Mouse (Mus musculus) lung, postnatal 10 days (tissue): ENCODE measurements around the gene Rwdd3.

ENCODE experiments used
- DNase-seq: peaks from one replicate; pipeline ENCODE4 v3.0.0; 2021

The Rwdd3 gene

DNA sequence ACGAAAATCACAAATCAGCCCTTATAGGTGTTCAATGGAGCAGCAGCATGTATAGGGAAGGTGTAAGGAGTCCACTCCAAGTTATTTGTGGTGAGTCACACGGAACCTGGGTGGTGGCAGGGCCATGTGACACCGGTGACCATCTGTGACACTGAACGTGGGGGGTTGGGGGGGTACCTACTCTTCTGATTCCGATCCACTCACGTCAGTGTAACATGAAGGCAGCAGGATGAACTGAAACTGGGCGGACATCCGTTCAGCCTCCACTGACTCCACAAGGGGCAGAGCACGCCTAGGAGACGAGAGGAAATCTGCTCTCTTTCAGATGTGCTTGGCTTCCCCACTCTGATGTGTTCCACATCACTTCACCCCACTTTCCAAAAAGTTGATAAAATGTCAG is 11.9 kb downstream of the Rwdd3 start:
- no peak for DNase-seq

DNA sequence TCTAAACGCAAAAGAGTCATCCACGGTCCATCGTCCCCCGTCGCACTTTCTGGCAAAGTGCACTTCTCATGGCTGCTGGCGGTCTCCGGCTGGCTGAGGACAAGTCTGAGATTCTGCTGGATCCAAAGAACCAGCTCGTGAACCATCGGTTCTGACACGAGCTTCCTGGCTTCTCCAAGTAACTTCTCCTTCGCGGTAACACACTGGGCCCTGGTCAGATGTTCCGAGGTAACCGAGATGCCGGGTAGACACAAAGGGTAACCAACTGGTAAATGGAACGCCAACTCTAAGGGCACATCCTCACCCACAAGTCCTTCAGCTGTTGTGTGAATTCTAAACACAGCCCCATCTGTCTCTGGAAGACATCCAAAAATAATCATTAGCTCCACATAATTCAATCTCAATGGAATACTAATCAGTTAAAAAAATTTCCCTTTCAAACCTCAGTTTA is 12.6 kb downstream of the Rwdd3 start:
- DNase-seq = no peak

DNA sequence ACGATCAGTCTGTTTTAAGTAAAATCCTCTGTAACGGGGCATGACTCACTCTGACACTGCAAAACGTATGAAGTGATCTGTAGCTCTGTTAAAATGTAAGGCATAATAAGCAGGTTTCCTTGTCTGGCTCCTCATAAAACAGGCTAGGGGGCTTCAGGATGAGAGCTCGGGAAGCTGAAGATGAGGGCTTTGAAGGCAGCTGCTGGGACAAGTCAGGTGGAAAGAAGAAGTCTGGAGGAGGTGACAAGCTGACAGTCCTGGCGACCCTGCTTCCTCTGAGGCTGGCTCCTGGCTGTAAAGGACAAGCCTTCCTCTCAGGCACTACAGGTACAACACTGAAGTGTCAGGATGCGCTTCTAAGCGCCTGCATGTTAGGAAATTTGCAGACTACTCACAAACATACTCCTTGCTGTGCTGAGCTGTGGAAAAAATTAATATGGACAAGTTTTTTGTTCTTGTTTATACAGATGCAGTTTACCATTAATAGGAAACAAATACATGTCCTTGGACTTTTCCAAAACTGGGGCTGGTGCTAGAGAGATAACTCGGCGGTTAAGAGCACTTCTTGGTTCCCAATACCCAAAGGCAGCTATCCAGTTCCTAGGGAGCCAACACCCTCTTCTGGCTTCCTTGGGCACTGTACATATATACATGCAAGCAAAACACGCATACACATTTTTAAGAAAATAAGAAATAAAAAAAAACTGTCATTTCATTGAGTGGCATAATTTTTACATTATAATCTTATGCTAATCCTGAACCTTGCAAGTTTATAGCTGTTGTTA is 13.8 kb downstream of the Rwdd3 start:
- no peak for DNase-seq

DNA sequence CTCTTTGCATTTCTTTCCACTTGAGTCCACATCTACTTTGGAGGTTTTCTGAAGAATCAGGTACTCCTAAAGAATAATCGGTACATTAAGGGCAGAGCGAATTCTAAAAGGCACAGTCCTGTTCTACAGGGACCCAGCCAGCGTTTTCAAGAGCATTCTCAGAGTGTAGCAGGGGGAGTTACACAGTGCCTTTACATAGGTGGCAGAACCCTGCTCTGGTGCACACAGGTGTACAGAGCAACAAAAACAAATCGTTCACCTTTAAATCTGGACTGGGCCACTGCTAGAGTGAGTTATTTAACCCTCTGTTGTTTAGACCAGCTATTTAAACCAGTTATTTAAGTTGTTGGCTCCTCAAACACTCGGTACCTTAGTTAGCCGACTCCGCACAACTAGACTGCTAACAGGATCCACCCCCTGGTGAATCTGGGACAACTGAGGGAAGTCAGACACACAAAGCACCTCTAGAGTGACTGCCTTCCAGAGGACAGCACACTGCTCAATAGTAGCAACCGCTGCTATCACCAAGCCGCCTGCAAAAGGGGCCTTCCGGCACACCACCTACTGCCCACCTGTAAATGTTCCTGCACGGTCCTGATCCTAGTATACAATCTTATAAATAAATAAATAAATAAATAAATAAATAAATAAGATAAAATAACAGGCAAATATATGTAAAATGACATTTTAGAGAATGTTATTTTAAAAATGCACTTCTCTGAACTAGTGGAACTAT is 14.9 kb downstream of the Rwdd3 start:
- no peak for DNase-seq

DNA sequence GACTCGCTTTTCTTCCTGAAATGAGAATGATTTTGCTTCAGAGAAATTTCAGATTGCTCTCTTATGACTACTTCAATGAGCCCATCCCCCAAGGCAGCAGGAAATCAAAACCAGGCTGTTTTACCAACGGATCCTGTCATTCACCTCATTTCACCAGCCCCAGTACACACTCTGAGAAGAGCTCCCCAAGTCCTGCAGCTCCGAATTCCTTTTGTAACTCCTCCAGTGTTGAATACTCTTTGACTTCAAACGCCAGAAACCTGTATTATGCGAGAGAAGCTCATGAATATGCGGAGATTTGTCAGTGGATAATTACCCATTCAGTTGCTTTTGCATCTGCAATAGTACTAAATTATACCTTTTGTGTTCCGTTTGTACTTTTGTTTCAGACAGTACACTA is 15.5 kb downstream of the Rwdd3 start:
- DNase-seq = no peak

DNA sequence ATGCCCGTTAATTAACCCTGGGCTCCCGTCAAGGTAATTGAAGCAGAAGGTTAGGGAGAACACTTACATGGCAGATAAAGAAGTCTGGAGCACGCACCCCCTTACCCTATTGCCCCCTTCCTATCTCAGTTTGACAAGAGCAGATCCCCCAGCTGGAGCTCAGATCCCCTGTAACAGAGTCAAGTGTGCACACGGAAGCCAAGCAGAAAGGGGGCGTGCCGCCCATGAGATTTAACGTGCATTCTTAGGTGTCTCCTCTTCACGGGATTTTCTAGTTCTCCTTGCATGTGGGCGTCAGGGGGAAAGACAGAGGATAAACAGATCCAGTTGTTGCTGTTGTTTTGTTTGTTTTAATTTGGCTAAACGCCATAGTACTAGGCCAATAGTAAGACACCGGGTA is 37.6 kb downstream of the Rwdd3 start:
- no peak for DNase-seq

DNA sequence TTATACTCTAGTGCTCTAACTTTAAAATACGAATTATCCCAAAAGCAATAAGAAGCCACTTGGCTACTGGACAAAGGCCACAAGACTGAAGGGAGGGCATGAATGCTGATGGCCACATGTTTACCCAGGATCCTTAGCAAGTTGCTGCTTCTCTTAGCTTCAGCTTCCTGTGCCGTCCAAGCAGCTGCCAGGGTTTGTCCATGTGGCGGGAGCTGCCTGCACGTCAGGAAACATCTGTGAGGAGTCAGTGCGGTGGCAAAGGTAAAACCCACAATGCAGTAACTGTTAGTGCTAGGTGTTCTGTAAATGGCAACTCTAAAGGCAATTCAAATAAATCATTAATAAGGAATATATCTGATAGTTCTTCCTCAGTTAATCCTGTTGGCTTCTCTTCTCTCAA is 38.5 kb downstream of the Rwdd3 start:
- no peak for DNase-seq

DNA sequence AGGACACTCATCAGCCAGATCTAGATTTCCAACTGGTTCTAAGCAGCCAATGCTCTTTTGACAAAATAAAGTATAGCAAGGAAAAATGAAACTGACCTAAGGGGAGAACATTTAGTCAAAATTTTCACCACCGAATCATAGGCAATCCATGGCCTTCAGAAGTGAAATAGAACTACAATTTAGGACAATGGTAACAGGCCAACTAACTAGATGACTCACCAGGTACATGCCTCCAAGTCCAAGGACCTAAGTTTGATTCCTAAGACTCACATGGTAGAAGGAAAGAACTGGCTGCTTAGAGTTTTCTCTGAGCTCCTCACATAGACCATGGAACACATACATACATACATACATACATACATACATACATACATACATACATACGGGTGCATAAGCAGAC is 44.3 kb downstream of the Rwdd3 start:
- no peak for DNase-seq

DNA sequence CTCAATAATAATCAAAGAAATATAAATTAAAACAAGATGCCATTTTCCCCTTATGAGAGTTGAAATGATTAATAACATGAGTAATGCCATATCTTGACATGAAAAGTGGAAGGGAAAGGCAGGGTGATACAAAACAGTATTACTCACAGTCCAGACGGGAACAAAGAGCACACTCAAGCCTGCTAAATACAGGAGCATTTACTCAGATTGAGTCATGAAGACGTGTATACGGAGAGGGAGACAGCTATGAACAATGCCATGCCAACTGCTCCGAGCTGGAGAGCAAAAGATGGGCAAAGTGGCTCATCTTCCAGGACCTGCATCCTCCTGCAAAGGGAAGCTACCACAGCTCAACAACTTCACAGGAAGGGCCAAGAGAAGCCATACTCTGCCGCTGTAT is 45.0 kb downstream of the Rwdd3 start:
- no peak for DNase-seq

DNA sequence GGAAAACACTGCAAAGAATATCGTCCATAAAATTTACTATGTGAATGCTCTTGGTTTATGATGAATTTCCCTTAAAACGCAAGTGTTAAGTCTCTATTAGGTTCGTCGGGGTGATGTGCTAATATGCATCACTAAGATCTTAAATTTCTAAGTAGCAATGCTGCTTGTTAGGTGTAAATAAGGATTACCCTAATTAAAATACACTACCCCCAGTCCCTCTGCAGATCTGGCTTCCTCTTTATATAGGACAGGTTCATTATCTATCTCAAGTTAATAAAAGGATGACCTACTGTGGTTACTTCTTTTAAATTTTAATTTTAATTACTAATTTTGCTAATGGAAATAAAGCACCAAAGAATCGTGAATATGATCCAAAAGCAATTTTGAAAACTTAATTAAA is 50.4 kb downstream of the Rwdd3 start:
- no peak for DNase-seq

DNA sequence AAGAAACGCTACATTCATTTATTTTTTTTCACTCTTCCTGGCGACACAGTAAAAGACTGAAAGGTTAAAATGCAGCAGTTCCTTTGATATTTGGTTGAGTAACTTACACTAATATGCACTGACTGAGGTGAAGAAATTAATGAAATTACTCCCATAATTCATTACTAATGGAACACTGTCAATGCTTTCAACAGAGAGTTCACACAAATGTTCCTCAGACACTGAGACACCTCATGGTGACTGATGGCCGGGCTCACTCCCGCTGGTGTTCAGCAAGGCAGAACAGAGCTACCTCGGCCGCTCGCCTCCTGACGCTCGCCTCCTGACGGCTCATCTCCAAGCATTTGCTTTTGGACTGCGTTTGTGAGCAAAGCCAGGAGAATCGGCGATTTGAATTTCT is 54.9 kb downstream of the Rwdd3 start:
- DNase-seq = no peak

DNA sequence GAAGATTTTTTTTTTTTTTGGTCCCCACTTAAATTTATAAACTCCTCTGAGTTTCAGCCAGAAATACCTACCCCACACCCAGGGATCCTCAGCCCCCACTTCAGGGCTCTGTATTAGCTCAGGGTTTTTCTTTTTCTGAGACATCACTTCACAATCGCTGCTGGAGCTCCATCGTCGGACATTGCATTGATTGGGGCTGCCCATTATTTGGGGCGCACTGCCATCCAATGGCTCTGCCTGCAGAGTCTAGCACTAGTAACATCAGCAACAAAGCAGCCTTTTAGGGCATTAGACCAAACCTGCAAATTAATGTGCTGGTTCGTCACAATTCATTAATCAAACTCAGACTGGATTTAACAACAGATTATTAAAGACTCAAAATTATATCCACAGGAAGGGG is 55.4 kb downstream of the Rwdd3 start:
- DNase-seq = no peak

DNA sequence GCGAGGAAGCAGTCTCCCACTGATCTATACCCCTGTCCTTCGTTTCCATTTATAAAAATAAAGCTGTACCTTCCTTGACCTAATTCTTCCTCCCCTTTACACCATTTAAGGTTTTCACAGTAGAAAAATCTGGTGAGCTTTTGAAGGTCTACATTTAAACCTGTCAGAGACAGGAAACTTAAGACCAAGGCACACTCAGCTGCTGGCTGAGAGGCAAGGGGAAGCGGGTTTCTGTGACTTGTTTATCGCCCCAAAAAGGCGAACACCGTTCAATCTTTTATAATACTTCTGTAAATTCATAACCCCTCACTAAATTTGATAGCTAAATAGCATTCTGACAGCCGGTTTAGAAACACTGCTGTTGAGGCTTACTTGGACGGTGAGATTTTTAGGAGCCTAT is 60.4 kb downstream of the Rwdd3 start:
- no peak for DNase-seq

DNA sequence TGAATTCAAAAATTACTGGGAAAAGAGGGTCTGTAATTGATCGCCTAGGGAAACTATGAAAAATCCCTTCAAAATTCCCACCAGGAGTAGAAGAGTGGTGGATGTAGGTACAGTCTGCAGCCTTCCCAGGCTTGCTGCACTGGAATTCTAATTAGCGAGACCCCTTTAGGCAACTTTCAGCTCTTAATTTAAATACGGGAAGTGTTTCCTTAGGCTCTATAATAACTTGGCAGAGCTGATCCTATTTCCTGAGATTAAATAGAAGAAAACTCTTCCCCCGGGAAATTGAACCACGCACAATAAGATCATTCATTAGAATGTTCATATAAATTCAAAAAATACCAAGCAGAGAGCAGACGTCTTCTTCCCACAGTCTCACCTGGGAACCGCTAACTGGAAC is 61.1 kb downstream of the Rwdd3 start:
- no peak for DNase-seq

DNA sequence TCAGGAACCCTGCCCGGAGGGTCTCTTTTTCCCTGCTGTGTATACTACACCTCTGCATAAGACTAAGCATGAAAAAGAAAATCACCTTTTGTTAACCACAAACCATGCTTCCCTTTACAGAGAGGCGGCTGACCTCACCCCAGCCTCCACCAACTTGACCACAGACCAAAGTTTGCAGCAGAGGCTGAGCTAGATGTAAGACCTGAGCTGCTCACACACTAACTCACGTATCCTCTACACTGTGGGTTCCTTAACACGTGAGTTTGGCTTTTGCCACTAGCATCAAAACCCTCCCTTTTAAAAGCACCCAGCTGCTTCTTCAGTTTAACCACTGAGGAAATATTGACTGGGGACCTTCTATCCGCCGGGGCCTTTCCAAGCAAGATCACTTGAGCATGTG is 64.0 kb downstream of the Rwdd3 start:
- DNase-seq = no peak

DNA sequence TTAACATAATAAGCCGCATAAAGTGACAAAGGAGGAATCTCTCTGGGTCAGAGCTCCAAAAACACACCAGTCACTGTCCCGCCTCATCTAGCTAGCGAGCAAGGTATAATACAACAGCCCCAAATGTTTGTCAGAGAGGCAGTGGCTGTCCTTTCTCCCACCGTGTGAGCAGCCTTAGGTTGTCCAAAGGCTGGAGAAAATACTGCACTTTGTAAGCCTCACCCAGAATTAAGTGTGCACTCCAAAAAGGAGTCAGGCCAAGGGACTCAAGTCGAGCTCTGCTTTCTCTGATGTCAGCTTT is 66.1 kb downstream of the Rwdd3 start:
- no peak for DNase-seq
